Mouse (Mus musculus): ENCODE results near the gene Pla2g4b. TPM values are rescaled to one million over a fixed set of nuclear protein-coding genes. Genes with fewer than 3 reads are reported as not detected.

The Pla2g4b gene
- polyA plus RNA-seq, 1 experiment from 2014 or later = 0.18 TPM

GRCm38 (mm10) chr2:120044101-120044603, 10.9 kb downstream of the Pla2g4b start:
- Histone ChIP-seq H3K27ac (ENCODE audit: low read length) (no peak overlapping the region), H3K4me2 (replicated peaks; ENCODE audit: low read depth, low read length) (no peak overlapping the region), H3K4me3 (ENCODE audit: low read depth, low read length) (no peak overlapping the region), H3K27me3 (replicated peaks; ENCODE audit: insufficient read depth, low read length) (no peaks in the 10 kb centered on the region), H3K4me1 (ENCODE audit: insufficient read depth, low read depth, low read length) (no peaks in the 10 kb centered on the region), H3K36me3 (ENCODE audit: insufficient read depth, low read length) (0 out of 2 replicates have a peak, but pooled peaks cover 8% of the 10 kb centered on the region), H3K9ac (replicated peaks; ENCODE audit: low read depth) (no peak overlapping the region), H3K9me3 (ENCODE audit: low read length) (no peaks in the 10 kb centered on the region)
- peak; percentile 92 for ATAC-seq
- peak; percentile 83 for DNase-seq (ENCODE audit: low spot score)
- WGBS = 27% methylated on average over 4 of the region's 4 CpGs
- TF ChIP-seq CTCF (IDR thresholded peaks at IDR 0.05) = no peak
- no peak for TF ChIP-seq EP300 (IDR thresholded peaks at IDR 0.05)

GRCm38 (mm10) chr2:120044676-120045075, 11.5 kb downstream of the Pla2g4b start:
- Histone ChIP-seq H3K4me1 (ENCODE audit: insufficient read depth, low read depth, low read length) (no peaks in the 10 kb centered on the region), H3K9me3 (ENCODE audit: low read length) (no peaks in the 10 kb centered on the region), H3K27me3 (replicated peaks; ENCODE audit: insufficient read depth, low read length) (no peaks in the 10 kb centered on the region), H3K36me3 (ENCODE audit: insufficient read depth, low read length) (0 out of 2 replicates have a peak, but pooled peaks cover 6% of the 10 kb centered on the region), H3K4me3 (ENCODE audit: low read depth, low read length) (no peak overlapping the region), H3K27ac (ENCODE audit: low read length) (no peak overlapping the region), H3K9ac (replicated peaks; ENCODE audit: low read depth) (no peak overlapping the region), H3K4me2 (replicated peaks; ENCODE audit: low read depth, low read length) (no peak overlapping the region)
- DNase-seq (ENCODE audit: low spot score) (no peak), ATAC-seq (no peak)
- no peak for TF ChIP-seq EP300 (IDR thresholded peaks at IDR 0.05)
- TF ChIP-seq CTCF (IDR thresholded peaks at IDR 0.05) = no peak
- 71% methylated on average over 3 of the region's 3 CpGs for WGBS

- Histone ChIP-seq H3K9ac (replicated peaks; ENCODE audit: low read depth) (no peak overlapping the region), H3K4me3 (ENCODE audit: low read depth, low read length) (no peak overlapping the region), H3K4me1 (ENCODE audit: insufficient read depth, low read depth, low read length) (no peaks in the 10 kb centered on the region), H3K9me3 (ENCODE audit: low read length) (no peaks in the 10 kb centered on the region), H3K27me3 (replicated peaks; ENCODE audit: insufficient read depth, low read length) (no peaks in the 10 kb centered on the region), H3K36me3 (ENCODE audit: insufficient read depth, low read length) (no peaks in the 10 kb centered on the region), H3K4me2 (replicated peaks; ENCODE audit: low read depth, low read length) (no peak overlapping the region), H3K27ac (ENCODE audit: low read length) (no peak overlapping the region)
- no peak for ATAC-seq
- 50% methylated on average over 14 of the region's 14 CpGs for WGBS
- DNase-seq (ENCODE audit: low spot score) = no peak
- TF ChIP-seq CTCF (IDR thresholded peaks at IDR 0.05) = no peak
These were observed 13.5 kb downstream of the Pla2g4b start for GRCm38 (mm10) chr2:120046486-120047310.

GRCm38 (mm10) chr2:120048173-120048572, 15.0 kb downstream of the Pla2g4b start:
- Histone ChIP-seq H3K36me3 (ENCODE audit: insufficient read depth, low read length) (no peaks in the 10 kb centered on the region), H3K4me3 (ENCODE audit: low read depth, low read length) (no peak overlapping the region), H3K9me3 (ENCODE audit: low read length) (no peaks in the 10 kb centered on the region), H3K27me3 (replicated peaks; ENCODE audit: insufficient read depth, low read length) (no peaks in the 10 kb centered on the region), H3K4me1 (ENCODE audit: insufficient read depth, low read depth, low read length) (no peaks in the 10 kb centered on the region), H3K27ac (ENCODE audit: low read length) (no peak overlapping the region), H3K9ac (replicated peaks; ENCODE audit: low read depth) (no peak overlapping the region), H3K4me2 (replicated peaks; ENCODE audit: low read depth, low read length) (no peak overlapping the region)
- no peak for TF ChIP-seq EP300 (IDR thresholded peaks at IDR 0.05)
- TF ChIP-seq CTCF (IDR thresholded peaks at IDR 0.05) = no peak
- 75% methylated on average over 9 of the region's 9 CpGs for WGBS
- ATAC-seq = no peak
- DNase-seq (ENCODE audit: low spot score) = no peak

GRCm38 (mm10) chr2:120049632-120050274, 16.5 kb downstream of the Pla2g4b start:
- Histone ChIP-seq H3K4me2 (replicated peaks; ENCODE audit: low read depth, low read length) (no peak overlapping the region), H3K4me1 (ENCODE audit: insufficient read depth, low read depth, low read length) (no peaks in the 10 kb centered on the region; the same call in 1 of the 2 replicates), H3K9me3 (ENCODE audit: low read length) (no peaks in the 10 kb centered on the region), H3K36me3 (ENCODE audit: insufficient read depth, low read length) (no peaks in the 10 kb centered on the region), H3K27me3 (replicated peaks; ENCODE audit: insufficient read depth, low read length) (no peaks in the 10 kb centered on the region), H3K4me3 (ENCODE audit: low read depth, low read length) (no peak overlapping the region), H3K9ac (replicated peaks; ENCODE audit: low read depth) (no peak overlapping the region), H3K27ac (ENCODE audit: low read length) (no peak overlapping the region)
- DNase-seq (ENCODE audit: low spot score) (peak; percentile 57), ATAC-seq (peak; percentile 76)
- no peak for TF ChIP-seq EP300 (IDR thresholded peaks at IDR 0.05)
- TF ChIP-seq CTCF (IDR thresholded peaks at IDR 0.05) = peak; percentile 83
- WGBS = 63% methylated on average over 10 of the region's 10 CpGs

- H3K4me2 ChIP-seq (replicated peaks; ENCODE audit: low read depth, low read length) = no peak overlapping the region
- no peak for TF ChIP-seq CTCF (IDR thresholded peaks at IDR 0.05)
- TF ChIP-seq EP300 (IDR thresholded peaks at IDR 0.05) = no peak
- H3K9me3 ChIP-seq (ENCODE audit: low read length) = no peaks in the 10 kb centered on the region
- no peak overlapping the region for H3K4me3 ChIP-seq (ENCODE audit: low read depth, low read length)
- H3K9ac ChIP-seq (replicated peaks; ENCODE audit: low read depth) = no peak overlapping the region
- 46% methylated on average over 6 of the region's 6 CpGs for WGBS
- no peaks in the 10 kb centered on the region; the same call in 1 of the 2 replicates for H3K4me1 ChIP-seq (ENCODE audit: insufficient read depth, low read depth, low read length)
- ATAC-seq (no peak), DNase-seq (ENCODE audit: low spot score) (no peak)
- no peaks in the 10 kb centered on the region for H3K27me3 ChIP-seq (replicated peaks; ENCODE audit: insufficient read depth, low read length)
- no peaks in the 10 kb centered on the region for H3K36me3 ChIP-seq (ENCODE audit: insufficient read depth, low read length)
- no peak overlapping the region for H3K27ac ChIP-seq (ENCODE audit: low read length)
These were observed 18.2 kb downstream of the Pla2g4b start for GRCm38 (mm10) chr2:120051405-120051804.
